Mouse (Mus musculus) ovary, adult 18-20 months (tissue): Measurements from ENCODE around the gene Pitpna.

Source experiments
- DNase-seq: peaks from one replicate; pipeline ENCODE4 v3.0.0; 2022; ENCODE audit warnings: low spot score, mixed read lengths

Gene Pitpna

GRCm38 (mm10) chr11:75631561-75632225 is 43.8 kb downstream of the Pitpna start:
- no peak for DNase-seq

- DNase-seq: no peak
Observed at GRCm38 (mm10) chr11:75632921-75633320, 45.0 kb downstream of the Pitpna start.

GRCm38 (mm10) chr11:75634801-75635200 is 46.9 kb downstream of the Pitpna start:
- DNase-seq: no peak

GRCm38 (mm10) chr11:75635315-75635714 is 47.4 kb downstream of the Pitpna start:
- DNase-seq: no peak

- no peak for DNase-seq
Observed at GRCm38 (mm10) chr11:75643323-75643722, 55.4 kb downstream of the Pitpna start.

- no peak for DNase-seq
Observed at GRCm38 (mm10) chr11:75644684-75645083, 56.8 kb downstream of the Pitpna start.

- no peak for DNase-seq
Observed at GRCm38 (mm10) chr11:75647681-75648211, 59.8 kb downstream of the Pitpna start.

- no peak for DNase-seq
Observed at GRCm38 (mm10) chr11:75649155-75649561, 61.3 kb downstream of the Pitpna start.

- DNase-seq: no peak
Observed at GRCm38 (mm10) chr11:75650311-75650710, 62.4 kb downstream of the Pitpna start, which contains the start of gene Myo1c. TSS of gene Myo1c (plus strand) at chr11:75650504.

GRCm38 (mm10) chr11:75650958-75651425 is 63.1 kb downstream of the Pitpna start:
- no peak for DNase-seq

- DNase-seq: peak; percentile 78
Observed at GRCm38 (mm10) chr11:75651426-75652221, 63.7 kb downstream of the Pitpna start.

GRCm38 (mm10) chr11:75652222-75652941 is 64.5 kb downstream of the Pitpna start:
- DNase-seq: no peak

GRCm38 (mm10) chr11:75652942-75653684 is 65.2 kb downstream of the Pitpna start:
- no peak for DNase-seq

GRCm38 (mm10) chr11:75653781-75654470 is 66.0 kb downstream of the Pitpna start:
- DNase-seq: peak; percentile 74

- DNase-seq: no peak
Observed at GRCm38 (mm10) chr11:75654471-75655390, 66.8 kb downstream of the Pitpna start.

- DNase-seq: peak; percentile 55
Observed at GRCm38 (mm10) chr11:75655621-75656545, 68.0 kb downstream of the Pitpna start.

- DNase-seq: no peak
Observed at GRCm38 (mm10) chr11:75656621-75657590, 69.0 kb downstream of the Pitpna start.
